Mouse (Mus musculus): Measurements from ENCODE around the gene Dapk2. TPM values are rescaled to one million over a fixed set of nuclear protein-coding genes. Genes with fewer than 3 reads are reported as not detected.

Dapk2 gene
- total RNA-seq (2014; fragmentation: Nextera tagmentation): 0.30 and 0.58 TPM in 2 replicates
- 0.31 and 1.9 TPM in 2 replicates for total RNA-seq (2017)

DNA sequence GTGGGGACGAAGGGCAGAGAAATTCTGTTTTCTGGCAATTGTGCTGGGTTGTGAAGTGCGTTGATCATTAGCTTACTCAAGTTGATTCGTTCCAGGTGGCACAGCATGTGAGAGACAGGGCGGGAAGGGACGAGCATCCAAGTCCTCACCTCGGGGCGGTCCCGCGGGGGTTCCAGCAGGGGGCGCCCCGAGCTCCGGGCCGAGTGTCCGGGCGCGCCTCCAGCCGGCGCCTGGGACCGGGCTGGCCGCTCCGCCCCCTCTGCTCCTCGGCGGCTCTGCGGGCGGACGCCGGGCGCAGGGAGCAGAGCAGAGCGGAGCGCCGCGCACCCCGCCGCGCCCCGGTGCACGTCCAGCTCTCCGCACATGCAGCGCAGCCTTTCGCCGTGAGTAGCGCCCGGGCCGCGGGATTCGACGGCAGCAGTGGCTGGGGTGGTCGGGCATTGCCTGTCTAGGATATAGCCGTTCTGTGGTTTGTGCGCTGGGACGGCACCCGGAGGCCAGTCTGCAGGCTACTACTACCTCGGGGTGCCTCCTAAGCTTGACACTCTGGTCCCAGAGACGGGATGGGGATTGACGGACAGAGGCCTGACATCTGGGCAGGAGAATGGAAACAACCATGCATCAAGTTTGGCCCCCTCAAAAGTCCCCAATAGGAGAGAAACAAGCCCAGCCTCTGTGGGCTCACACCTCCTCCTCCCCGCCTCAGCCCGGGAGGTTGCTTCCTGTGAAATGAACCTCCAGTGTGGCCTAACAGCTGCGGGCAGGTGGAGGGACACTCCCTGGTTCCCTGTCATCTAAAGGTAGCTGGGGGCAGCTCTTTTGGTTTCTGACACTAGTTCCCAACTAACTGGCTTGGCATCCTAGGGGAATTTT, at the start of gene Dapk2:
TSS of gene Dapk2 (plus strand) at position 266 of the 873 bp plus-strand sequence.
- peak; percentile 88 for ATAC-seq (replicated peaks; ENCODE audit: poor library complexity, severe bottlenecking)

DNA sequence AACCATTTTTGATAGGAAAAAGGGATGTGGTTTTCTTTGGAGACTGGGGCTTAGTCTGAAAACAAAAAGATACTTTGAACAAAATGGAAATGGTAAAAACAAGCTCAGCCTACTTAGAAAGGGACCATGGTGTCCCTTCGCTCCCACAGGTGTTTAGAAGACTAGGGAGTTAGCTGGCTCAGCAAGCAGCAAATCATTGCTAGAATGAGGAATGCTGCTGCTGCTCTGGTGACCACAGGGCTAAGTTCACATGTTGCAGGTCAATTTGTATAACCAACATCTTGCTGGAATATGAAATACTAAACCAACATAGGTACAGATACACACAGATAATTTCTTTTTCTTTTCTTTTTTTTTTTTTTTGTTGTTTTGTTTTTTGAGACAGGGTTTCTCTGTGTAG, 48.4 kb upstream of the Dapk2 start:
- no peak for ATAC-seq (replicated peaks; ENCODE audit: poor library complexity, severe bottlenecking)

DNA sequence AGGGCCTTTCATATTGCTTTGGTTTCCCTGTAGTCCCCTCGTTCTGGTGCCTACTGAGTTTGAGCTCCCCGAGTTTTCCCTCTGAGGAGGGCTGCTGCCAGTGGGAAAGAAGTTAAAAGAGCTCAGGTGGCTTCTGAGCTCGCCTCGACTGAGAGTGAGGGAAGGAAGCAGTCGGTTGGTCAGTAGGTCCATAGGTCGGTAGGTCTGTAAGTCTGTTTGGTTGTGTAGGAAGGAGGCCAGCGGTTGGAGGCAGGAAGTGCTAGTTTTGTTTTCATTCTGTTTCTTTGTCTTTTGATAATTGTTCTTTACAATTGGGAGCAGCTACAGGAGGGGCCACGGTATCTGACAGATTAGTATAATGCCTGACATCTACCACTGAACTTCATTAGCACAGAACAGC, 47.9 kb upstream of the Dapk2 start:
- ATAC-seq (replicated peaks; ENCODE audit: poor library complexity, severe bottlenecking): no peak

DNA sequence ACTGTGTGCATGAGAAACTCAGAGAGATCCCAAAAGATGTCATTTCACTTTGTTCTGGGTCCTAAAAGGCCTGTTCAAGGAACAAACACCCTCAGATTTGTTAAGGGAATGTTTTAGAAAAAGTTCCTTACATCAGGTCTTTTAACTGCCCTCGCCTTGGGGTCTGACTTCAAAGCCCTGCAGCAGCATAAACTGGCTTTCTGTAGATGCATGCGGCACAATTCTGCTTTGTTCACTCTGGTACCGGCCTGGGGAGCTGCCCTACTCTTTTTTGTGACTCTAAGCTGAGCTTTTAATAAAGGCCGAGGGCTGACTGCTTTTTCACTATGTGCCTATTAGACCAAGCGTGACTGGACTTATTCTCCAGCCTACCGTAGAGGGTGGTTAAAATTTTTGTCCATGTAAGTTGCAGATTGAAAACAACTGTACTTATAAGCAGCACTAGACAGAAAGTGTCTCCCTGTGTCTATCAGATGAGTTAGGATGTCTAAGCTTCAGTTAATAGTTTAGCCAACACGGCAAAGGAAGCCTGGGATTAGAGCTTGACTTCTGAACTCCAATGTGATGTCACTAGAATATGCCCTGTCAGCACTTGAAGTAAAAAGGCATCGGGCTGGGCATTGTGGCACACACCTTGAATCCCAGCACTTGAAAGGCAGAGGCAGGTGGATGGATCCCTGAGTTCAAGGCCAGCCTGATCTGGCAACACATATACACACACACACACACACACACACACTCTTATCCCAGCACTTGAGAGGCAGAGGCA, 47.2 kb upstream of the Dapk2 start:
- ATAC-seq (replicated peaks; ENCODE audit: poor library complexity, severe bottlenecking): no peak

DNA sequence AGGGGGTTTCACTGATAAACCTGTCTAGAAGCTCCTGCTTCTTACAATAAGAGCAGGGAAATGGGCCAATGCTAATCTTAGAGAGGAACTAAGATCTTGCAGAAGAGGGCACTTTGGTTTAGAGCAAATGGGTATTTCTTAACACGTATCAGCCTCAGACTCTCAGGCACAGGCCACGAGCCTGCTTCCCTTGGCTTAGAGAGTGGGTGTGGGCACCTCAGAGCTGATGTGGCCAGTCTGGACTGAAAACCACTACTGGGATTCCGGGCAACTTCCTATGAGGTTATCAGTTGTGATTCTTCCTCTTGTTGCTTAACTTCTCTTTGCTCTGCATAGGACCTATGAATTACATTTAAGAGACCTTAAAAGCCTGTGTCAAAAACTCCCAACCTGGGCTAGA, 43.7 kb upstream of the Dapk2 start:
- peak; percentile 97 for ATAC-seq (replicated peaks; ENCODE audit: poor library complexity, severe bottlenecking)

DNA sequence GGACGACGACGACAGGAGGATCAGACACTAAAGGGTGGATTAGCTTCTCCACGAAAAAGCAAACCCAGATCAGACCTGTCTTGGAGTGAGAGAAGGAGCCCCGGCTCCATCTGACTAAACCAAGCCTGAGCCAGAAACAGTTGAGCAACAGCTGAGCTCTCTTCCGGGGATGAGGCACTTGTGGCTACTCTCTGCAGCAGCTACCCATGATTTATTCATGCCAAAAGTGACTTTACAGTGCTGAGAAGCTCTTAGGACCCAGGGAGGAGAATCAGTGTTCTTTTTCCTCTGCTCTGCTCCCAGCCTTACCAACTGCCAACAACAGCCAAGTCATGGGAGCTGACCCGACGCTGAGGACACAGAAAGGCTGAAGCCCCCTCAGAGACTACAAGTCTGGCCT, 41.1 kb upstream of the Dapk2 start:
- ATAC-seq (replicated peaks; ENCODE audit: poor library complexity, severe bottlenecking): peak; percentile 34; the same call in 1 of the 2 replicates

DNA sequence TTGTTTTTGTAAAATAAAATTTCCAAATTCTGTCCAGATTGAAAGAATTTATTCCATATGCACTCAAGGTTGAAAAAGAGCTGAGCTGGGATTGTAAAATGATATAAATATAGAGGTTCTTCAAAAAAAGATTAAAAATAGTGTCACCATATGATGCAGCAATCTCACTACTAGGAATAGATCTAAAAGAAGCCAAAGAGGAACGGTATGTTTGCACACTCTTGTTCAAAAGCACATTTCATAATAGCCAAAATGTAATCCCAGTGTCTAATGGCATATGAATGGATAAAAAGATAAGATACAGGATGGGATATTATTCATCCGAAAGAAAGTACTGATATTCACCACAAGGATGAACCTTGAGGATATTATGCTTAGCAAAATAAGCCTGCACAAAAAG, 38.5 kb upstream of the Dapk2 start:
- ATAC-seq (replicated peaks; ENCODE audit: poor library complexity, severe bottlenecking): no peak

DNA sequence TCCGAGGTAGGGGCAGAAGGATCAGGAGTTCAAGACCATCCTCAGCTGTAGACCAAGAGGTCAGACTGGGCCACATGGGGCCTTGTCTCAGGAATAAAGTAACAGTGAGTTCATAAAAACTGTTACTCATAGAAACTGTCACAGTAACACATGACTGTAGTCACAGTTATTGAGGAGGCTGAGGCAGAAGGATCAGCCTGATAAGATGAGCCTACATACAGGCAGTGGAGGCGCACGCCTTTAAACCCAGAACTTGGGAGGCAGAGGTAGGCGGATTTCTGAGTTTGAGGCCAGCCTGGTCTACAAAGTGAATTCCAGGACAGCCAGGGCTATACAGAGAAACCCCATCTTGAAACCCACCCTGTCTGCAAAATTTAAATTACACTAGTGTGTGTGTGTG, 37.9 kb upstream of the Dapk2 start:
- ATAC-seq (replicated peaks; ENCODE audit: poor library complexity, severe bottlenecking): no peak

DNA sequence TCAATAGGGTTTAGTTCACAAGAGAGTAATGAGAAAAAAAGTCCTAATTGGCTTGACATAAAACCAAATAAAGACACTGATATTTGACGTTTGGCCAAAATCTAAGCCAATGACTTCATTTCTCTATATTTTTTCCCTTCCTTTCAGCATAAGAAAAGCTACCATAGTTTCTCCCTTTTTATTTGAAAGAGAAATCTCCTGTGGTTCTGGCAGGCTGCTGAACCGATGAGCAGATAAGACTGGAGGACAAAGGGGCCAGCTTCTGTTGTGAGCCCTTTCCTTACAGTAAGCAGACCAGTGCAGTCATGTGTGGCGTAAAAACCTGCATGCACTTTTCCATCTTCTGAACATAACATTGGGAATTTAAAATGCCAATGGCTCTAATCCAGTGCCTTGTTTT, 37.1 kb upstream of the Dapk2 start:
- ATAC-seq (replicated peaks; ENCODE audit: poor library complexity, severe bottlenecking): no peak

DNA sequence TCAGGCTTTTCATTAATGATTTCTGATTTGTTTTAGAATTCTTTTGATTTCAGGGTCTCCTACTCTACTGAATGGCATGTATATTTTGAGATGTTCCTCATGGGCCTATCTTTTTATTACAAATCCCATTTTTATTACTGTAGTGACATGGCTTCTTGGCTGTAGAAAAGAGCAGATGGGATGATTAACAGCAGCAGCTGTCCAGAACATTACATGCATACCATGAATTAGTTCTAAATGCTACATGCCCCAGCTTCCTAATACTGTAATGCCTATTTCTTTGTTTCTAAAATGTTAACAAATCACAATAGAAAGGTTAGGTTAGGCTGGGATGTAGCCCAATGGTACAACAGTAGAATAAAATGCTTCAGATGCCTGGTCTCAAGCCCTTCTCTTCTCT, 36.6 kb upstream of the Dapk2 start:
- no peak for ATAC-seq (replicated peaks; ENCODE audit: poor library complexity, severe bottlenecking)

DNA sequence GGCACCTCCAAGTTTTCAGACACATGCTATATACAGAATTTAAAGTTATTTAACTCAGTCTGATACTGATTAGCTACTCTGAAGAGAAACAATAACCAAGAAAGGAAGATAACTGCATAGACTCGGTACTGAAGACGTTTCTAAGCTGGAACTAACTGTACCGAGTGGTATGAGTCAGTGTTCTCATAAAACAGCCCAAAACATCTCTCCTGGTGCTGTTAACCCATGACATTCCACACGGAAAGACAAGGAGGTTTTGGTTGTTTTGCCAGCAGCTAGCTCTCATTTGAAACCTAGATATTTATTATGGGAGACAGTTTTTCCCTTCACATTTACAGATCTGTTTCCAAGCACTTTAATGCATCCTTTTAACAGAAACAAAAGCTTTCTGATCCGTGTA, 34.4 kb upstream of the Dapk2 start:
- no peak for ATAC-seq (replicated peaks; ENCODE audit: poor library complexity, severe bottlenecking)

DNA sequence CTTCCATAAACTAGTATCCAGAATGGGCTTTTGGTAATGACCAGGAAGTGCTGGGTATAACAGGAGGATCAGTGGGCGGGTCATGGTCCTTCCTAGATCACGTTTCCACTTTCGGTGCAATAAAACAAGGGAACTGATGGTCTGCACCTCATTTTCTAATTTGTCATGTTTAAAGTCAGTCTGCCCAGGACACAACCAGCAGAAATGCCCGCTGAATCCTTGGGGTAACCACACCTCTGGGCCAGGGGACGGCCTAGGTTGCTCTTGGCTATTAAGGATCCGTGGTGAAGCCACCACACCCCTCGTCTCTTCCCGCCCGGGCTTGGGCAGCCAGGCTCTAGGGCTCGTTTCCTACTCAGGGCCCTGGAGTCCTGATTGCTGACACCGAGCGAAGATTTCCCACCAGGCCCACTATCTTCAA, 33.9 kb upstream of the Dapk2 start:
- peak; percentile 19; the same call in 1 of the 2 replicates for ATAC-seq (replicated peaks; ENCODE audit: poor library complexity, severe bottlenecking)

DNA sequence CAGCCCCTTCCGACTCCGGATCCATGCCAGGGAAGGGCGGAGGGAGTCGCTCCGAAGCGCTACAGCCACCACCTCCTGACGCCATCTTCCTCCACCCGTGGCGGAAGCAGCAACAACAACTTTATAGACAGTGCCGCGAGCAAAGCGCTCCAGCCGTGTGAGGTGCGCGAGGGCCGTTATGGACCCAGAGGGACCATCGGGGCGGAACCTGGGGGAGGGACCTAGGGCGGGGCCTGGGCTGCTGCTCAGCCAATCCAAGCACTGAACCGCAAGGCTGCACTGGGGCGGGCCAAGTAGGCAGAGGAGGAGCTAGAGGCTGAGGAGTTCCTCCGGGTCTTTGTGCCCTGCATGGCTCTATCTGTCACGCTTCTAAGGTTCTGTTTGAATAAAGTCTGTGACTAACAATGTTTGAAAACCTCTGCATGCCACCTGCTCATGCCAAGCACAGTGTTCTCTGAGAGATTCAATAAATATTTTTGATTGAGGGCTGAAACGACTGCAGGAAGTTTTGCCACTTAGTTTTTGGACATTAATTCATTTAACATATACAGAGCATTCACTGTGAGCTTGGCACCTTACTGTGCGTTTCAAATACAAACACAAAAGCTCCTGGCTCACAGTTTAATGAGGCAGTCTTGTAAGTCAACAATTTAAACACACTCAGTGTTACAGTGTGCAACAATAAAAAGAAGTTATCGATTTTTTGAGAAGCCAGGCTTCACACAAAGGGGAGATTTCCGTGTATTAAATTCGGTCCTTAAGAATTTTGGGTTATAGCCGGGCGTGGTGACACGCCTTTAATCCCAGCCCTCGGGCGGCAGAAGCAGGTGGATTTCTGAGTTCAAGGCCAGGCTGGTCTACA, 33.1 kb upstream of the Dapk2 start:
- ATAC-seq (replicated peaks; ENCODE audit: poor library complexity, severe bottlenecking): peak; percentile 87

DNA sequence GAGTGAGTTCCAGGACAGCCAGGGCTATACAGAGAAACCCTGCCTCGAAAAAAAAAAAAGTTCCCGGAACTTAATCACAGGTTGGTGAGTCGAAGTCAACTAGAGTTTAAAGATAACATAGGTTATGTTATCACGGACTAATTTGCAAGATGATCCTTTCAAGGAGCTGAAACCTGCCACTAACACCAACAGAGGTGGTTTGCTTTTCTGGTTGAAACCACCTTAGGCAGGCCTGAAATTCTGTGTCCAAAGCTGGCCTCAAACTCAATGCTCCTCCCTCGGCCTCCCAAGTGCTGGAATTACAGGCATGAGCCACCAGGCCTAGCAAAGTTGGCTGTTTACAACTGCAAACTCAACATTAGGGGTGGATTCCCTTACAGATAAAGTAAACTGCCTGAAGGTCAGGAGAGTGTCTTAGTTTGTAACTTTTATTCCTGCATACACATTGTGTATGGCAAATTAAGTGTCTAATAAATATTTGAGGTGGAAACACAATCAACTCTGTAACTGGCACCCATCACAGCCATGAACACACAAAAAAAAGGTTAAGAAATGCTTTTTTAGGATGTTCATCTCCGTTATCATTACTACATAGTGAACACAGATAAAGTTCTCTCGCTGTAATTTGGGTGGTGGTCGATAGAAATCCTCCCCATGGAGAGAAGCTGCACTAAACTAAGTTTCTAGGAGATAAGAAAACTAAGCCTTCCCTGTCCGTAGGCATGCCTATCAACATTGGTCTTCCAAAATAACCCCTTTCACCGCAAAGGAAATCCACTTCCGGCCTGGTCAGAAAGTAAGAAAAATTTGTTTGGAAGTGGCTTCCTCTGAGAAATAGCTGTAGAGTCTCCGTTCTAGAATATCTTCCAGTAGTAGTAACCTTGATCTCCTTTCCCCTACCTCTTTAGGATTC, 32.2 kb upstream of the Dapk2 start:
- no peak for ATAC-seq (replicated peaks; ENCODE audit: poor library complexity, severe bottlenecking)

DNA sequence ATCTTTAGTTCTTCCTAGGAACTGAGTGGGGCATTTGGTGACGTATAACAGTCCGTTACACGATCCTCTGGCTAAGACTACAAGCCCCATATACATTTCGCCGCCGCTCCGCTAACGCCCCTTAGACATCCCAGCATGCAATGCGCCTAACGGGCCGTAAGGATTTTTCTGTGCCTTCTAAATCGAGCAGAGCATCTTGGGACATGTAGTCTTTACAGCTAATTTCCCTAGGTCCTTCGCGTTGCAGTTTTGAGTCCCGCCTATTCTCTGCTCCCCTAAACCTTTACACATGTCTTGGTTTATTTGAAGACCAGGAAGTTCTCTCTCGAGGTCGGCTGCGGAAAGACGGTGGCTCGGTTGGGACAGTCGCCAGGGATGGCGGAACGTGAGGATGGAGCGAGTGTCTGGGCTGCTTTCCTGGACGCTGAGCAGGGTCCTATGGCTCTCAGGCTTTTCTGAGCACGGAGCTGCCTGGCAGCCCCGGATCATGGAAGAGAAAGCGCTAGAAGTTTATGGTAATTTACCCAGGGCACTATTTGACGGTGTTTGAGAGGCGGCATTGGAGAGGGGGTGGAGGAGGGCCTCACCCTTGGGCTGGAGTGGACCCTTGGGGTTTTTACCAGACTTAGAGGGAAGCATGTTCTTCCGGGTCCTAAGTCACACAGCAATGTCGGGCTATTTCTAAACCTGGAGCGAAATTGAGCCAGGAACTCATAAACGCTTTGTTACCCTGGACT, 31.4 kb upstream of the Dapk2 start, which contains the start of the genes Snx1 and Ciao2a:
TSS of gene Snx1 (minus strand) at position 132 of the 737 bp plus-strand sequence.
TSS of gene Ciao2a (plus strand) at position 156 of the 737 bp plus-strand sequence.
- peak; percentile 70 for ATAC-seq (replicated peaks; ENCODE audit: poor library complexity, severe bottlenecking)

DNA sequence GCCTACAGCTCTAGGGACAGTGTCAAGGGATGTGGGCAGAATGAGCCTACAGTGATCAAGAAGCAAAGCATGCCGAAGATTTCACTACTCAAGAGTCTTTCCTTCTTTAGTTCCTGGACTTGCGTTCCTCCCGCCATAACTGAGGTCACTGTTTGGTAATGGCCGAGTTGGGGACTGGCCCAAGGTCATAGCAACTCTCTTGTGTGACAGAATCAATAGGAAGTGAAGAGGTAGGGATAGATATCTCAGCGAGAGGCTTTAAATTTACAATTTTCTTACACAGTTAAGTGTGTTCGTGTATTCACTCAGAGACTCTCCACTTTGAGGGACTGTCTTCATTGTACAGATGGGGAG, 30.9 kb upstream of the Dapk2 start:
- no peak for ATAC-seq (replicated peaks; ENCODE audit: poor library complexity, severe bottlenecking)

DNA sequence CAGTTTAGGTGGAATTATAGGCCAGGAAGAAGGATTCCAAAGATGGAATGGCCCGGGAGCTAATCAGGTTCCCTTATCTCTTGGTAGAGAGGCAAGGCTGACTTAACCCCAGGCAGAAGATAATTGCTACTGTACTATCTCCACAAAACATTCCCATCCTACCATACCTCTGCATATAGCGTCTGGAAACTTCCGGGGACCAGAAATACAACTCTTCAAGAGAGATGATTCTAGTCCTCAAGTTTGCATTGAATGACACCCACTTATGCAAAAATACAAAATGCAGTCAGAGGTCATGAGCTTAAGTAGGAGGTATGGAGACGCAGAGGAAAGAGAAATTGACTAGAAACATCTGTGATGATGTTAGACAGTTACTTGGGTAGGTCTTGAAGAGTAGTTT, 30.1 kb upstream of the Dapk2 start:
- no peak for ATAC-seq (replicated peaks; ENCODE audit: poor library complexity, severe bottlenecking)

DNA sequence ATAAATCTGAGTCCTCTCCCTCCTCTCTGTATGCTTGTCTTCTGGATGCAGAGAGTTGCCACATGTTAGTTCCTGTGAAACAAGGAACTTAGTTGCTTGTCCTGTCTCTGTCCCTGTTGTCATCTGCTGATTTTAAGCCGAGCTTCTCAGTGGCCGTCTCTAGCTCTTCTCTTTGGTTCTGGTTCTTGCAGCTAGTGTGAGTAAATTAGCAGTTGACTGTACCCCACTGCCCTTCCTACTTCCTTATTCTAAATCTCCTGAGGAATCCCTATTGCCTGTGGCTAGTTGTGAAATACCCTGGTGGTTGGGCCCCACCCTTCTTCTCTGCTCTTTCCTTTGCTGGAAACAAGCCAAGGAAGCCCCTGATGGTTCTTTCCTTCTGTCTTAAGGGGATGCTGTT, 26.6 kb upstream of the Dapk2 start:
- peak; percentile 88 for ATAC-seq (replicated peaks; ENCODE audit: poor library complexity, severe bottlenecking)

DNA sequence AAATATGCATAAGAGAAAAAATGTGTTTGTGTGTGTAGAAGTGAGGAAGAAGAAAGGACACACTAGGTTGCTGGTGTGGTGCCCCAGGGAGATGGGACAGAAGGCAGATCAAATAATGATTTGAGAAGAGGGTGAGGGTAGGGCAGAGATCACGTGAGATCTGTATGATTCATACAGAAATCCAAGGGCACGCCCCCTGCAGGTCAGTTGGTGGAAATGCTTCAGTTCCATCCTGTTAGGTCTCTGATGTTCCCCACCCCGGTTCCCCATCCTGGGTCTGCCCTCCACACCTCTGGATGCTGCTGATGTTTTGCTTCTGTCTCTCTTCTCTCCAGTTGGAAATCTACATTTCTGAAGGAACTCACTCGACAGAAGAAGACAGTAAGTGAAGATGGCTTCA, 22.1 kb upstream of the Dapk2 start:
- peak; percentile 49 for ATAC-seq (replicated peaks; ENCODE audit: poor library complexity, severe bottlenecking)

All from granulocyte monocyte progenitor cell, adult 5-6 weeks (primary cell).